Mouse (Mus musculus) neutrophil, adult 5-6 weeks (primary cell): ENCODE data around the gene Gm867. TPM values are rescaled to one million over a fixed set of nuclear protein-coding genes. Genes with fewer than 3 reads are reported as not detected.

ENCODE experiments used
- ATAC-seq: fragments of 151-379, 151-347 bp; 2 replicates; pipeline ENCODE4 v1.8.0; 2017; ENCODE audit warnings: mild to moderate bottlenecking, moderate TSS enrichment; ENCODE audit not compliant: insufficient number of reproducible peaks, poor library complexity, low FRiP score, severe bottlenecking; ENCODE audit errors: extremely low read depth
- total RNA-seq: library from RNA; stranded (forward); fragments of 200-1000 nt; gene quantifications from 2 replicates; pipeline ENCODE4 v1.2.3, GENCODE M21; 2017

The Gm867 gene
- total RNA-seq, 1 experiment from 2014 or later: 0.81 TPM

GRCm38 (mm10) chr10:75906882-75907281 is 33.6 kb downstream of the Gm867 start:
- no peak for ATAC-seq

- ATAC-seq: no peak
Measured at GRCm38 (mm10) chr10:75904391-75904790, 36.1 kb downstream of the Gm867 start.

DNA sequence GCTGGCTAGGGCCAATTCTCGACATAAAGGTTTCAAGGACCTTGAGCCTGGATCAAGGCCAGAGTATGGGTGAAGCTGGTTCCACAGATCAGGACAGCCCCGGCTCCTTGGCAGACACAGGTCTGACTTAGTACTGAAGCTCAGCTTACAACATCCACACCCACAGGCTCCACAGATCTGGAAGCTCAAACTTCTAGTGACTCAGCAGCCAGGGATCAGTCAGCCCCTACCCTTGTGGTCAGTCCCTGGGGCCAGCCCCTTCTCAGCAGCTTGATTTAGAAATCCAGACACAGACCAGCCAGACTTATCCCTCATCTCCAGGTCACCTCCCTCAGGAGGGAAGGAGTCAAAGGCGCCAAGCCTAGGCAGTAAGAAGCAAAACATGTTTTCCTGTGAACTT is 41.6 kb downstream of the Gm867 start:
- ATAC-seq: no peak

DNA sequence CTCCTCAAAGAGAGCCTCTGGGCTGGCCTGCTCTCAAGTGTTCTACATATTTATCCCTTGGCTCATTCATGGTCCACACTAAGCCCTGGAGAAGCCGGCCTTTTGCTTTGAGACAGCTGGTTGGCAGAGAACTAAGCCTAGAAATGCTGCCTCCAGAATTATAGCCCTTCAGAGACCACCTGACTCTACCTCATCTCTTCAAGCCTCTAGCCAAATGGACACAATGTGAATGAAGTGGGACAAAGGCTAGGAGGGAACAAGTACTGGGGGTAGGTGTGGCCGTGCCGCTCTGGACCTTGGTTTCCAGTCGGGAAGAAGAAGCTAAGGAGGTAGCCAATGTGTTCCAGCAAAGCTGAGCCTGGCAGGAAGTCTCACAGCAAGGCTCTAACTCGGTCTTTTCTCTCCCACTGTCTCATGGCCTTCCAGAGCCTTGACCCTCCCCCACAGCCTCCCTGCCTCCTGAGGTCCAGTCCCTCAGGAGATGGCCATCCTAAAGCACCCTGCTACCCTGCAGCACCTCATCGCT is 42.4 kb downstream of the Gm867 start:
- ATAC-seq: no peak

DNA sequence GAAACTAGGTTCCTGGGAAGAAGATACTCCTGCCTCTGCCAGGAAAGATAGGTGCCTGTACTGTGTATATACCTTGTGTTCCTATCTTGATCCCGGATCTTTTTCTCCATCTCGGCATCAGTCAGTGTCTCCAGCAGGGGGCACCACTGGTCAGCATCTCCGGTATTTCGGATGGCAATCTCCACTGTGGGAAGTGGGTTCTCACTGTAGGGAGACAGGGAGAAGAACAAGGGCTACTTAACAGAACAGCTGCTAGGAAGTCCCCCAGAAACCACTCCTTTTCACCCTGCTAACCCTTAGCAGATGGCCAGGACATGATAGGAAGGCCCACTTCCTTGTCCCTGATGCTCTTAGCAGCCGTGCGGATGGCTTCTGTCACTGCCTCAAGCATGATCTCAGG is 43.1 kb downstream of the Gm867 start:
- ATAC-seq: no peak

DNA sequence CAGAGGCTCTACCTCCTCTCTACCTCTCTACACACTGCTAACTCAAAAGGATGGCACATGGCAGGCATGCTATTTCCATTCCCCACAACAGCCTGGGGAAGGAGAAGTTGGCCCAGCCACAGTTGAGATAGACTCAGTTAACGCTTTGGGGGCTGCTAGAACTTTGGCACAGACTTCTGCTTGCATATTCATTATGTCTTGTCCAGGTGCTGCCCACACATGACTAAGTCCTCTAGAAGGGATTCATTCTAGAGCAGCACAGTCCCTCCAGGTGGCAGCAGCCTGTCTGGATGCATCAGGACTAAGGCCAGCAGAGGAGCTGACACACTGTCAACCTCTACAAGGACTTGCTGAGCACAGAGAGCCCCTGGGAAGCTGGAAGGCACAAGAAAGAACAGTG is 44.3 kb downstream of the Gm867 start:
- no peak for ATAC-seq

DNA sequence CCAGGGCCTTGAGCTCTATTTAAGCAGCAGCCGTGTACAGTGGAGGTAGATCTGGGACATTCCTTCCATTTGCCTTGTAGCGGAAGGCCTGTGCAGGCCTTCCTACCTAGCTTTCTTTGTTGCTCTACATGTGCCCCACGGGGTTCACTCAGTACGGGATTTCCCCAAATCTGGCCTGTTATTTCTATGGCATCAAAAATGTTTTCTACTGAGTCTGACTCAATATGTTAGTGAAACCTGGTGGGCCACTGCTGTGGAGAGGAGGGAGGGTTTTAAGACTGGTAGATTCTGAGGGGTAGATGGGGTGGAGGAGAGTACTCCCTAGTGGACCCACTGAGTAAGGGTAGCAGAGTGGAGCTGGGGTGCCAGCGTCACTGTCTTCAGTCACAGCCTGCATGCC is 44.7 kb downstream of the Gm867 start:
- no peak for ATAC-seq

- ATAC-seq: no peak
Measured at GRCm38 (mm10) chr10:75894601-75895000, 45.9 kb downstream of the Gm867 start.

DNA sequence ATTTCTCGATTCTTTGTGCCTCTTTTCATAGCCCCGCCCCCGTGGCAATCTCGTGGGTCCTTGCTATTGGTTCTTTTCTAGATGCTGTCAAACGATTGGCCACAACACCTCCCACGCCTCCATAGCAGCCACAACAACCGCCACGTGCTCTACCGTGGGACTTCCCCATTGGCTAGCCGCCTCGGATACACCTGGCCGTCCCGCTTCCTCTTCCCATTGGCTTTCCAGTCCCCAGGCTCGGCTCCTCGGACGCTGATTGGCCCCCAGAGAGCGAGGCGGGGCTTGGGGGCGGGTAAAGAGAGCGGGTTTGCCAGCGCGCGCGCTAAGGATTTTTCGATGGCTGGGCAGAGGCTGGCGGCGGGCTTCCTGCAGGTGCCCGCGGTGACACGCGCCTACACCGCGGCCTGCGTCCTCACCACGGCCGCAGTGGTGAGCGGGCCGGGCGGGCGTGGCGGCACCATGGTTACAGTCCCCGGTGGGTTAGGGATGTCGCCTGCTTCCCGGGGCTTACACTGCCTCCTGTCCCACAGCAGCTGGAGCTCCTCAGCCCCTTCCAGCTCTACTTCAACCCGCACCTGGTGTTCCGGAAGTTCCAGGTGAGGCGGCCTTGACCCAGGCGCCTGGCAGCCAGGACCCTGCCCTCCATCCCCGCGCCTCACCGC is 47.3 kb downstream of the Gm867 start, which contains the start of gene Derl3:
Gene Derl3, plus strand, starts transcription at position 325 of the 662 bp plus-strand sequence.
- ATAC-seq: peak; percentile 93

DNA sequence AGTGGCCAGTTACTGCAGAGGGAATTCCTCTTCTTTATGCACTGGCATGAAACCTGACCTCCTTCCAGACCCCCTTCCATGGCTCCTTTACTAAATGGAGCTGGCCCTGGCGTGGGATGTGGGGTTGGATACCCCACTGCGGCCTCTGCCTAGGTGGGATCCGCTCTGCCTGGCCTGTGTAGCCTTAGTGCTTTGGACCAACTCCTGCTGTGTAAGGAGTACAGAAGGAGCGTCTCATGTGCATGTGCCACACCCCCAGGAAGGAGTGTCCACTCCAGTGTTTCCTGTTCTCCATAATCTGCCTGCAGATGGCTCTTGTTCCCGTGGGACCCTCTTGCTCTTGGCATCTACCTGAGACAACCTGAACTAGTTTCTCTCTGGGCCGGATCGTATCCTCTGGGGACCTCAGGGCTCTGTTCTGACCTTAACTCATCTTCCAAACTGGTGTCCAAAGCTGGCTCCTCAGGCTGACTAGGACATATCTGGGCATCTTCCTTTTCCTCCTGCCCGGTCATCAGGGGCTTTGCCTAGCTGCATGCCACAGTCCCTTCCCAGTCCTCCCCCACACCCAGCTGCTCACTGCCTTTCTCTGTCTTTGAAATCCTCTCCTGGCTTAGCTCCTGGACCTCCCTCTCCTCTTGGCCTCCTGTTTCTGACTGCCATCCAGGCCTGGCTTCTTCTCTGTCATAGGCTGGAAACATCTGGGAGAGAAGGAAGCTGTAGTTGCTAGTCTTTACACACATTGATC is 50.9 kb downstream of the Gm867 start:
- ATAC-seq: no peak

Other genes with a start within 250 kb of the Gm867 start
- 43.8 and 44.3 TPM in 2 replicates for gene Cabin1, start 176.3 kb downstream of the Gm867 start, total RNA-seq
- 16.6 and 25.1 TPM in 2 replicates for gene Ddt, start 167.3 kb downstream of the Gm867 start, total RNA-seq
- not detected in 2 replicates for gene Gm20441, start 159.7 kb downstream of the Gm867 start, total RNA-seq
- 0.37 TPM in 1 of 2 replicates, not detected in the other for gene Gstt3, start 159.3 kb downstream of the Gm867 start, total RNA-seq
- not detected in 2 replicates for gene Gstt1, start 142.1 kb downstream of the Gm867 start, total RNA-seq
- gene Gstt4, start 118.1 kb downstream of the Gm867 start, total RNA-seq: not detected in 2 replicates
- 9.1 and 16.6 TPM in 2 replicates for gene Gstt2, start 103.2 kb downstream of the Gm867 start, total RNA-seq
- 54.1 and 62.7 TPM in 2 replicates for gene Mif, start 80.4 kb downstream of the Gm867 start, total RNA-seq
- 1.2 and 2.0 TPM in 2 replicates for gene Derl3, start 47.3 kb downstream of the Gm867 start, total RNA-seq
- gene Smarcb1, start 19.1 kb downstream of the Gm867 start, total RNA-seq: 45.7 and 54.5 TPM in 2 replicates
- gene Chchd10, start 7.5 kb downstream of the Gm867 start, total RNA-seq: 66.8 and 75.6 TPM in 2 replicates
- 1.5 and 2.0 TPM in 2 replicates for gene Mmp11, start 4.2 kb downstream of the Gm867 start, total RNA-seq
- 76.5 and 79.1 TPM in 2 replicates for gene Vpreb3, start 2.4 kb upstream of the Gm867 start, total RNA-seq
- 0.37 and 0.81 TPM in 2 replicates for gene Gm5134, start 13.8 kb upstream of the Gm867 start, total RNA-seq
- 6.1 and 10.6 TPM in 2 replicates for gene Zfp280b, start 92.0 kb upstream of the Gm867 start, total RNA-seq
- not detected in 2 replicates for gene Slc5a4b, start 170.3 kb upstream of the Gm867 start, total RNA-seq
- gene Slc5a4a, start 206.8 kb upstream of the Gm867 start, total RNA-seq: not detected in 2 replicates